Mouse (Mus musculus) cortical plate, adult 2 months (tissue): Measurements from ENCODE around the gene Zscan2.

Experiments
- CTCF ChIP-seq: fragments of 200-500 bp; IDR thresholded peaks from 2 replicates; pipeline ENCODE4 v1.5.1; 2011; ENCODE audit warnings: mild to moderate bottlenecking, control low read depth, low read length; ENCODE audit not compliant: insufficient read depth; ENCODE audit errors: extremely low read depth
- POLR2A ChIP-seq: fragments of 200-500 bp; IDR thresholded peaks from 2 replicates; pipeline ENCODE4 v1.6.1; 2011; ENCODE audit warnings: mild to moderate bottlenecking, low read length, control low read depth; ENCODE audit not compliant: insufficient read depth; ENCODE audit errors: extremely low read depth

DNA sequence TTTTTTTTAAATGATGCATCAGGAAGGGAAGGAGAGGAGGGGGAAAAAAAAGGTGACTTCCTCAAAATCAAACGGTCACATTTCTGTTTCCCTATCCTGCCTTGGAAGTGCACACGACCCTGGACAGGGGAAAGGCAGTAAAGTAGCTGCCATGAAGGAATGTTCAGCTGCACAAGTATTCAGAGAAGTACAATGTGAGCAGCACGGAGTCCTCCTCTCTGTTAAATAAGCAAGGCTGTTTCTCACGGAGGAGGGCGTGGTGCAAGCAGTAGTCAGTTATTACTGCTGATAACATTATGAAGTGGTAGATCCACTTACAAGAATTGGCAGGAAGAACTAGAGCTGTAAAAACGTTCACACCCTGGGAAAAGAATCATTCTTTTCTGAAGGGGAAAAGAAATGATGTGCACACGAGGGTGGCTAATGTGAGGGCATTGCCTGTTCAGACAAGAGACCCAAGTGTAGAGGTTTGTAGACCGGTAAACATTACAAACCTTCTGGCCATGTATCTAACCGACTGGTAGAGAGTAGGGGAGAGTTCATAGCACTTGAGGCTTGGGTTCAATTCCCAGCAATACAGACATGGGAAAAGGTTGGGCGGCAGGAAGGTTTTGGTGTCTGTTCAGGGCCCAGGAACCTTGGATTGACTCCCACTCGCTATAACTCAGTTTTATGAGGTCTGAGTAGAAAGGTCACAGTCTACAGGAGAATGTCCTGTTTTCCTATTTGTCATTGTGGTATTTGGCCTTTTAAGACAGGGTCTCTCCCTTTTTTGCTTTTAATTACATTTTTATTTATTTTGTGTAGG lies 36.6 kb upstream of the Zscan2 start:
- TF ChIP-seq POLR2A = no peak
- TF ChIP-seq CTCF = no peak
